Mouse (Mus musculus): Measurements from ENCODE around the gene Tpsb2. TPM values are rescaled to one million over a fixed set of nuclear protein-coding genes. Genes with fewer than 3 reads are reported as not detected.

The Tpsb2 gene
- not detected in 2 replicates for total RNA-seq (2017)

DNA sequence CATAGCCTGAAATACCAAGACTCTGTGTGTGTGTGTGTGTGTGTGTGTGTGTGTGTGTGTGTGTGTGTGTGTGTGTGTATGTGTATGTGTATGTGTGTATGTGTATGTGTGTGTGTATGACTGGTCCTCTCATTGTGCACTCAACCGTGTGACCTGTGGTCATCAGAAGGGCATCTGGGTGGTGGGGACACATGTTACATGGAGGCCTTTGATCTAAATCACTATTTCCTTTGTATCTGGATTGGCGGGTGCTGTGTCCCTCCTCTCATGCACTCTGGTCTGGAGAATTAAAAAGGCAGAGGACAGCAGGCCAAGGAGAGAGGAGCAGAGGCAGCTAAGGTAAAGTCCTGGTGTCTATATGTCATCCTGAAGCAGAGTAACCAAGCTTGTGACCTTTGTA lies at the start of gene Tpsb2:
Gene Tpsb2 (plus strand): TSS at position 301 of the 400 bp plus-strand sequence.
- no peak for ATAC-seq (replicated peaks in 1 of 2; ENCODE audit: insufficient read depth in 1 of 2, low FRiP score in 2 of 2, low TSS enrichment in 1 of 2, low read depth in 1 of 2, poor library complexity in 2 of 2, severe bottlenecking in 2 of 2)

DNA sequence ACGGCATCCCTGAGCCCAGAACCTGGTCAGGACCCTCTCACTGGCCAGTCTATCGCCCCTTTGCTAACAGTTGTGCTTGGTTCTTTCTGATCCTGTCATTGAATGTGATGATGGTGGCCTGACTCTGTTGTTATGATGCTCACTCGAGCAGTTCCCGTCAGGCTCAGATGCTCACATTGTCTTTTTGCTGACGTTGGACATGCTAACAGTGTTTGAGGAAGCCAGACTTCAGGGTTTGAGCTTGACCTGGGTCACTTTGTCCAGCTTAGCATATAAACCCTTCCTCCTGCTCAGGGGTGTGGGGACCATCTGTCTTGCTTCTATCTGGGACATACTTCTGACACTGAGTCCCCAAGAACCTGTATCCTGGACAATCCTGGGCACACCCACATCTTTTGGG lies 47.8 kb upstream of the Tpsb2 start, which contains the start of gene Prss29:
Gene Prss29 (plus strand): TSS at position 301 of the 400 bp plus-strand sequence.
- ATAC-seq (replicated peaks in 1 of 2; ENCODE audit: insufficient read depth in 1 of 2, low FRiP score in 2 of 2, low TSS enrichment in 1 of 2, low read depth in 1 of 2, poor library complexity in 2 of 2, severe bottlenecking in 2 of 2), result no peak

DNA sequence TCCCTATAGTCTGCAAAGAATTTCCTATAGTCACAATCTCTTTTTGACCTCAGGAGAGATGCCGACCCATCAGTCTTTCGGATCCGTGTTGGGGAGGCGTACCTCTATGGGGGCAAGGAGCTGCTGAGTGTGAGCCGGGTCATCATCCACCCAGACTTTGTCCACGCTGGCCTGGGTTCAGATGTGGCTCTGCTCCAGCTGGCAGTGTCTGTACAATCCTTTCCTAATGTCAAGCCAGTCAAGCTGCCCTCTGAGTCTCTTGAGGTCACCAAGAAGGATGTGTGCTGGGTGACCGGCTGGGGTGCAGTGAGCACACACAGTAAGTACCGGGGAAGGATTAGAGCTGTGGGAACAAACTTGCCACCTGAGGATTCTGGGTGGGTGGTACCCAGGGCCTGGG lies 45.3 kb upstream of the Tpsb2 start:
- ATAC-seq (replicated peaks in 1 of 2; ENCODE audit: insufficient read depth in 1 of 2, low FRiP score in 2 of 2, low TSS enrichment in 1 of 2, low read depth in 1 of 2, poor library complexity in 2 of 2, severe bottlenecking in 2 of 2), result no peak

GRCm38 (mm10) chr17:25322930-25323329 lies 43.2 kb upstream of the Tpsb2 start:
- no peak for ATAC-seq (replicated peaks in 1 of 2; ENCODE audit: insufficient read depth in 1 of 2, low FRiP score in 2 of 2, low TSS enrichment in 1 of 2, low read depth in 1 of 2, poor library complexity in 2 of 2, severe bottlenecking in 2 of 2)

GRCm38 (mm10) chr17:25332321-25332720 lies 33.8 kb upstream of the Tpsb2 start:
- ATAC-seq (replicated peaks in 1 of 2; ENCODE audit: insufficient read depth in 1 of 2, low FRiP score in 2 of 2, low TSS enrichment in 1 of 2, low read depth in 1 of 2, poor library complexity in 2 of 2, severe bottlenecking in 2 of 2), result peak; percentile 55 to 58; a peak in 3 of 4 replicates

DNA sequence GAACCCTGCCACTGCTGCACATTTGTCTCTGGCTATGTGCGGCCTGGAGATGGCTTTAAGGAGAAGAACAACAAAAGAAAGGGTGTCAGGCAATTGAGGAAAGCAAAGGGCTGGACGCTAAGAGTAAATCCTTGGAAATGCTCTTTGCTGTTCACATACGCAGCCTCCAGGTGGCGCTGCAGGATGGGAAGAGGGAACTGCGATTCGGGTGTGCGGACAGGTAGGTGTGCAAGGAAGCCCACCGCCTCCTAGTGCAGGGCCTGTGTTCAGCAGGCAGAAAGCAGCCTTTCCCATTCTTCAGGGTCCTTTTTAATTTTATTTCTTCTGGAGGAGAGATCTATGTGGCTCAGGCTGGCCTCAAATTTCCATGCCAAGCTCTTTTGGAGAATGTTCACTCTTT lies 32.2 kb upstream of the Tpsb2 start:
- peak; percentile 44 to 46; a peak in 2 of 4 replicates for ATAC-seq (replicated peaks in 1 of 2; ENCODE audit: insufficient read depth in 1 of 2, low FRiP score in 2 of 2, low TSS enrichment in 1 of 2, low read depth in 1 of 2, poor library complexity in 2 of 2, severe bottlenecking in 2 of 2)

DNA sequence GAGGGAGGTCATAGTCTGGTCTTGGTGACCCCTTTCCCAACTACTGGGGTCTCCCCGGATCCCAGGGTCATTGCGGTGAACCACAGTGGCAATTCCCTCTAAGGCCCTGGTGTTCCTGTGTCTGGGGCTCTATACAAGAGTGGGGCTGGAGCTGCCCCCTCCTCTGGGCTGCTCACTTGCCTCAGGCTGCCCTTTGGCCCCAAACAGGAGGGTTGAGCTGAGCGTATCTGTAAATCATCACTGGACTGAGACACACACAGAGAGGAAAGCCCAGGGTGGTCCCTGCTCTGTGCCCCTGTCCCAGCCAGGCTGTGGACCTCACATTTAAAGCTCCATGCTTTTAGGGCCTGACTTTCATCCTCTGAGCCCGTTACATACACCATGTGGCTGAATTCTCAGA lies 27.9 kb upstream of the Tpsb2 start:
- ATAC-seq (replicated peaks in 1 of 2; ENCODE audit: insufficient read depth in 1 of 2, low FRiP score in 2 of 2, low TSS enrichment in 1 of 2, low read depth in 1 of 2, poor library complexity in 2 of 2, severe bottlenecking in 2 of 2), result no peak

- no peak for ATAC-seq (replicated peaks in 1 of 2; ENCODE audit: insufficient read depth in 1 of 2, low FRiP score in 2 of 2, low TSS enrichment in 1 of 2, low read depth in 1 of 2, poor library complexity in 2 of 2, severe bottlenecking in 2 of 2)
Observed at GRCm38 (mm10) chr17:25340003-25340402, 26.1 kb upstream of the Tpsb2 start.

- no peak for ATAC-seq (replicated peaks in 1 of 2; ENCODE audit: insufficient read depth in 1 of 2, low FRiP score in 2 of 2, low TSS enrichment in 1 of 2, low read depth in 1 of 2, poor library complexity in 2 of 2, severe bottlenecking in 2 of 2)
Observed at GRCm38 (mm10) chr17:25341490-25341889, 24.6 kb upstream of the Tpsb2 start.

DNA sequence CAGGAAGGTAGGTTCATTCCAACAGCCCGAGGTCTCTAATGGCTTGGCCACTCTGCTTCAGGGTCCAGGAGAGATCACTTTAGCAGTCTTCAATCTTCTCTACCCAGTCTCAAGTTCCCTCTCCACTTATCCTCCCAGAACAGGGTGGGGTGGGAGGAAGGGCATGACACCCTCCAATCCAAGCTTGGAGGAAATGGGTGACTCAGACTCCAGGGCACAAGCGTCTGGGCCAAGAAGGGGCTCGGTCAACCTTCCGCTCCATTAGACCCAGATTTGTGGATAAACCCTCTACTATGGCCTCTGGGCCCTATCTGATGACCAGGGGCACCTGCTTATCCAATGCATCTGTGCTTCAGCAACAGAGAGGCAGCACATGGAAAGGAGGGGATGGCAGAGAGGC lies 20.6 kb upstream of the Tpsb2 start, which contains the start of gene Tpsab1:
Gene Tpsab1 (minus strand): TSS at position 101 of the 400 bp plus-strand sequence.
- no peak for ATAC-seq (replicated peaks in 1 of 2; ENCODE audit: insufficient read depth in 1 of 2, low FRiP score in 2 of 2, low TSS enrichment in 1 of 2, low read depth in 1 of 2, poor library complexity in 2 of 2, severe bottlenecking in 2 of 2)

DNA sequence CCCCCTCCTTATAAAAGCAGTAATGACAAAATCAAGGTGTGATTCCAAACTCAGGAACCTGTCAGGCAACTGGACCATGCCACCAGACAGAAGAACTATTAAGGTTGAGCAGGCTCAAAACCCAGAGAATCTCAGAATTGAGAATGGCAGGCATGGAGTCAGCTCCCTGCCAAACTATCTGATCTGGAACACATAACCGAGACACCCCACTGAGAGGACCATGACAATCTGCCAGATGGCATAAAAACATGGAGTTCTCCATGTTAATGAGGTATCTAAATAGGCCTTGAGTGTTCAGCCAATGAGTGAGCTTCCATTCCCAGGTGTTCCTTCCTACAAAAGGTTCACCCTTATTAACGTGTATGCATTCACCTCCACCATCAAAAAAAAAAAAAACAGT lies 4.8 kb upstream of the Tpsb2 start:
- no peak for ATAC-seq (replicated peaks in 1 of 2; ENCODE audit: insufficient read depth in 1 of 2, low FRiP score in 2 of 2, low TSS enrichment in 1 of 2, low read depth in 1 of 2, poor library complexity in 2 of 2, severe bottlenecking in 2 of 2)

- ATAC-seq (replicated peaks in 1 of 2; ENCODE audit: insufficient read depth in 1 of 2, low FRiP score in 2 of 2, low TSS enrichment in 1 of 2, low read depth in 1 of 2, poor library complexity in 2 of 2, severe bottlenecking in 2 of 2), result peak in 1 of 2 experiments; percentile 71; a peak in 2 of 4 replicates
Observed at GRCm38 (mm10) chr17:25363726-25364125, 2.4 kb upstream of the Tpsb2 start.

- no peak for ATAC-seq (replicated peaks in 1 of 2; ENCODE audit: insufficient read depth in 1 of 2, low FRiP score in 2 of 2, low TSS enrichment in 1 of 2, low read depth in 1 of 2, poor library complexity in 2 of 2, severe bottlenecking in 2 of 2)
Observed at GRCm38 (mm10) chr17:25368973-25369372, 2.9 kb downstream of the Tpsb2 start, which contains the start of gene Tpsg1. Gene Tpsg1 (plus strand): TSS chr17:25369273.

GRCm38 (mm10) chr17:25372491-25372890 lies 6.4 kb downstream of the Tpsb2 start:
- ATAC-seq (replicated peaks in 1 of 2; ENCODE audit: insufficient read depth in 1 of 2, low FRiP score in 2 of 2, low TSS enrichment in 1 of 2, low read depth in 1 of 2, poor library complexity in 2 of 2, severe bottlenecking in 2 of 2), result no peak

DNA sequence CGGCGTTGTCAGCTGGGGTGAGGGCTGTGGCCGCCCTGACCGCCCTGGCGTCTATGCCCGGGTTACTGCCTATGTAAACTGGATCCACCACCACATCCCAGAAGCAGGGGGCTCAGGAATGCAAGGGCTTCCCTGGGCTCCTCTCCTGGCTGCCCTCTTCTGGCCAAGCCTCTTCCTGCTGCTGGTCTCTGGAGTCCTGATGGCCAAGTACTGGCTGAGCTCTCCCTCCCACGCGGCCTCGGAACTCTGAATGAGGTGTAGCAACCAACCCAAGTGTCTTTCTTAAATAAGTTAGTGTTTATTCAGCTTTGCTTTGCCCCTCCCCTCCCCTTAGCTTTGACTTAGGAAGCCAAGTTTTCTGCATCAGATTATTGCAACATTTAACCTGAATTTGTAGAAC lies 7.9 kb downstream of the Tpsb2 start:
- ATAC-seq (replicated peaks in 1 of 2; ENCODE audit: insufficient read depth in 1 of 2, low FRiP score in 2 of 2, low TSS enrichment in 1 of 2, low read depth in 1 of 2, poor library complexity in 2 of 2, severe bottlenecking in 2 of 2), result no peak

- no peak for ATAC-seq (replicated peaks in 1 of 2; ENCODE audit: insufficient read depth in 1 of 2, low FRiP score in 2 of 2, low TSS enrichment in 1 of 2, low read depth in 1 of 2, poor library complexity in 2 of 2, severe bottlenecking in 2 of 2)
Observed at GRCm38 (mm10) chr17:25394526-25394925, 28.4 kb downstream of the Tpsb2 start.

DNA sequence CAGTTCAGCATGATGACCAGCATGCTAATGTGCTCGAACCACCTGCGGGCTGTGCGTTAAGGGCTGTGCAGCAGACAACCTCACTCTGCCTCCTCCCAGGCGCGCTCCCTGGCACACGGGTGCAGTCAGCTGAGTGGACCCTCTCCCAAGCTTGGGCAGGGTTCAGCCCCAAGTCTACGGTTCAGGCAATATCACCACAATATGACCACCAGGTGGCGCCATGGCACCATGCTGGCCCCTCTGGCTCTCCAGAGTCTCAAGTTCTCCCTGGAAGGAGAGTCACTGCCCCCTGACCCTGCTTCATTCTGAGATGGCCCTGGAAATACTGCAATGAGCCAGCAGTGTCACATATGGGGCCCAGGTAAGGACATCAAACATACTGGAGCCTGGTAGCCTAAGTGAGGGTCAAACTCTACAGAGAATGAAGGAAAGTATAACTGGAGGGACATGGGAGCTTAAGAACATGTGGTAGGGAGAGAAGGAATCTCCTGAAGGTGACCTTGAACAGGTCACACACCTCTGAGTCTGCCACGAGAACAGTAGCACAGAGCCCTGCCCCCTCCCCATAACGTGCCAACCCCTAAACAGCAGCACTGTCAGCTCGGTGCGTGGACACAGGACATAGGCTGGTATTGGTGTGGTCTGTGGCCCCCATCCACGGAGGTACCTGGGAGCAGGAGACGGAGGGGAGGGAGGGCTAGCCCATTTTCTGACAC lies 31.9 kb downstream of the Tpsb2 start:
- peak; percentile 53 to 68; a peak in 2 of 4 replicates for ATAC-seq (replicated peaks in 1 of 2; ENCODE audit: insufficient read depth in 1 of 2, low FRiP score in 2 of 2, low TSS enrichment in 1 of 2, low read depth in 1 of 2, poor library complexity in 2 of 2, severe bottlenecking in 2 of 2)

DNA sequence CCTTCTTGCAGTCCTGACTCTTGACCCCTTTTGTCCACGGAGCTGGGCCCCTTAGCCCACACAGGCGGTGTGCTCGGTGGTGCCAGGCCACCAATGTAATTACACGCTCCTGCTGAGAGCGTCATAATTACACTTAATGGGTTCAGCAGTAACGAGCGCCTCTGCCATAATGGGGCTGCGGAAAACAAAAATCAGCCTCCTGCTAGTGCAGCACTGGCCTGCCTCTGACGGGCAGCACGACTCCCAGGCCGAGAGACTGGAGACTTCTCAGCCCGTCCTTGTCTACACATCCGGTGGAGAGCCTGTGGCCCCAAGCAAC lies 32.4 kb downstream of the Tpsb2 start:
- no peak for ATAC-seq (replicated peaks in 1 of 2; ENCODE audit: insufficient read depth in 1 of 2, low FRiP score in 2 of 2, low TSS enrichment in 1 of 2, low read depth in 1 of 2, poor library complexity in 2 of 2, severe bottlenecking in 2 of 2)

DNA sequence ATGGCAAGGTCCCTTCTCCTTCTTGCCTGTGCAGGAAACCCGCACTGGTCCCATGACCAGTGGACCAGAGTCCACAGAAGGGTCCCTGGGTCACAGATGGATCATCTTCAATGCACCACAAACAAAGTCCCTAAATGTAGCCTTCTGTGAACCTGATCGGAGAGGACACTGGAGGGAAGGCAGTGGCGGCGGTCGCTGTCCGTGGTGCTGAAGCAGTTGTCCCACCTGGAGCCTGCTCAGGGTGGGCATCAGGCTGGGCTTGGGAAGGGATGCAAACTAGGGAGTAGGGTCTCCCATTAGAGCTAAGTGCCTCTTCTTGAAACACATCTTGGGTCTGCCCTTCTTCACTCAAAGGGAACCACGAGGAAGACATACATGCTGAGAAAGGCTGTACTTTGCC lies 34.3 kb downstream of the Tpsb2 start:
- peak in 1 of 2 experiments; percentile 59; a peak in 1 of 4 replicates for ATAC-seq (replicated peaks in 1 of 2; ENCODE audit: insufficient read depth in 1 of 2, low FRiP score in 2 of 2, low TSS enrichment in 1 of 2, low read depth in 1 of 2, poor library complexity in 2 of 2, severe bottlenecking in 2 of 2)

Measured in hematopoietic stem cell, adult 5-6 weeks (primary cell).